Comparison of ENCODE assay signal across 9 mouse cellular contexts in the genomic region with DNA sequence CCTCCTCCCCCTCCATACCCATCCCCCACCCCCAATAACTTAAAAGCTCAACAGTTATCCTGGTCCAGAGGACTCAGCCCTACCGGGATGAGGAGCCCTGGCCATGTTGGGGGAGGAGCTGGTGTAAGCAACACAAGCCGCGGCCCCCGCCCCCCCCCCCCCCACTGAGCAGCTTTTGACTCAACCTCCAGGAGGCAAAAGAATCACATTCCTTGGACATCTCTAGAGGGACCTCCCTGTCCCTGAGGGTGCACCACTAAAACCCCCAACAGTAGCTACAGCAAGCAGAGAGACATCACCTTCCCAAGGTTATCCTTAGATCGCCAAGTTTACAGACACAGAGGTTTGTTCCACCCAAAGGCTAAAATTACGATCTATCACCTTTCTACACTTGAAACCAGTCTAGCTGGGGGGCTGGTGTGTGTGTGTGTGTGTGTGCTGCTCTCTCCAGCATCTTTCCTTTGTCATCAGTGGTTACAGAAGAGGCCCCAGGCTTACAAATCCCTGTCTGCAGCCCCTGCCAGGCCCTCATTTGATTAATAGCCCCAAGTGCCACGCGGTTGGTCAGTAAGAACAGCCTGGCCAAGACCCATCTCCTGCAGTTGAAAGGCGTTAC. TPM values are rescaled to one million over a fixed set of nuclear protein-coding genes. Genes with fewer than 3 reads are reported as not detected.
DNase-seq lines count a peak whose midpoint lies in the region; ATAC-seq and TF ChIP-seq lines count a peak whose summit lies in the region.
"Had no signal": no experiment of that assay in that cellular context is flagged by ENCODE, and none has a peak within 500 bp of the region (broad histone marks: within the 10 kb centered on the region; RNA-seq: fewer than 3 reads in every experiment).

No protein-coding gene starts in this region.

- DNase-seq in kidney, postnatal 0 days (ENCODE audit: low spot score): peak; percentile 50
- DNase-seq in kidney, adult 11 months: no peak
- peak; percentile 78 for DNase-seq in embryo, embryonic 10 days (ENCODE audit: low spot score)
- no peak for DNase-seq in intestine, embryonic 14.5 days (ENCODE audit: low spot score)
- DNase-seq in retina, embryonic 14.5 days (ENCODE audit: low spot score): peak; percentile 52
- no peak for DNase-seq in gastrocnemius, adult 18-20 months (ENCODE audit: low spot score)
- DNase-seq: cerebellum, postnatal 25 days had no signal

- no peak for ATAC-seq in kidney, postnatal 0 days (replicated peaks; ENCODE audit: low FRiP score, low read depth)
- 0 out of 2 replicates have a peak, but pooled peaks have one; percentile 30 for ATAC-seq in intestine, embryonic 14.5 days (replicated peaks; ENCODE audit: low FRiP score, low TSS enrichment, low read depth)
- ATAC-seq in CD4-positive, CD25-positive, alpha-beta regulatory T cell, adult 4 months: no peak
- no peak for ATAC-seq in megakaryocyte-erythroid progenitor cell, adult 5-6 weeks (replicated peaks; ENCODE audit: low FRiP score, low TSS enrichment, poor library complexity, severe bottlenecking)

- H3K9me3 ChIP-seq in kidney, postnatal 0 days (replicated peaks; ENCODE audit: low read length): no peaks in the 10 kb centered on the region
- no peaks in the 10 kb centered on the region for H3K9me3 ChIP-seq in intestine, embryonic 14.5 days (ENCODE audit: control insufficient read depth, low read length)

- no peaks in the 10 kb centered on the region for H3K27me3 ChIP-seq in kidney, postnatal 0 days (ENCODE audit: insufficient read depth, low read length)
- H3K27me3 ChIP-seq in intestine, embryonic 14.5 days (replicated peaks; ENCODE audit: control insufficient read depth, insufficient read depth, low read length): peaks cover 13% of the 10 kb centered on the region

- peaks cover 11% of the 10 kb centered on the region; the same call in 1 of the 2 replicates for H3K4me1 ChIP-seq in kidney, postnatal 0 days (replicated peaks; ENCODE audit: insufficient read depth, low read length)
- H3K4me1 ChIP-seq in intestine, embryonic 14.5 days (replicated peaks; ENCODE audit: control insufficient read depth, insufficient read depth, low read length): peaks cover 24% of the 10 kb centered on the region

- peak overlapping the region; percentile 48; the same call in 1 of the 2 replicates for H3K4me3 ChIP-seq in kidney, postnatal 0 days (replicated peaks; ENCODE audit: low read depth, low read length)
- peak overlapping the region; percentile 51 for H3K4me3 ChIP-seq in intestine, embryonic 14.5 days (ENCODE audit: low read depth, low read length)

- peak overlapping the region; percentile 40; the same call in 1 of the 2 replicates for H3K9ac ChIP-seq in kidney, postnatal 0 days (ENCODE audit: low read depth, low read length)
- no peak overlapping the region for H3K9ac ChIP-seq in intestine, embryonic 14.5 days (ENCODE audit: low read length)

- WGBS in kidney, postnatal 0 days: 11% methylated on average over 9 of the region's 9 CpGs
- 9% methylated on average over 9 of the region's 9 CpGs for WGBS in intestine, embryonic 14.5 days

- H3K4me2 ChIP-seq in kidney, postnatal 0 days (ENCODE audit: low read length): peak overlapping the region; percentile 82
- peak overlapping the region; percentile 92 for H3K4me2 ChIP-seq in intestine, embryonic 14.5 days (ENCODE audit: low read length)

- peak overlapping the region; percentile 85; the same call in 1 of the 2 replicates for H3K27ac ChIP-seq in kidney, postnatal 0 days
- H3K27ac ChIP-seq in intestine, embryonic 14.5 days (ENCODE audit: low read depth): no peak overlapping the region

- TF ChIP-seq CTCF in kidney, postnatal 0 days (IDR thresholded peaks at IDR 0.05; ENCODE audit: low read depth): no peak

- H3K36me3 ChIP-seq in kidney, postnatal 0 days (ENCODE audit: insufficient read depth, low read length): no peaks in the 10 kb centered on the region
- no peaks in the 10 kb centered on the region for H3K36me3 ChIP-seq in intestine, embryonic 14.5 days (ENCODE audit: control insufficient read depth, insufficient read depth, low read length)

RNA-seq across cellular contexts. Expression of a gene that starts 1.8 kb away (rescaled TPM):
- 178 and 197 TPM in 2 replicates for polyA plus RNA-seq in kidney, postnatal 0 days (2015; fragmentation: Nextera tagmentation; extraction: Ambion mirVana)
- polyA plus RNA-seq in intestine, embryonic 14.5 days (2014; fragmentation: Nextera tagmentation; extraction: Ambion mirVana): 54.8 and 58.2 TPM in 2 replicates
- under 1 TPM in 1 of 2 experiments, not detected in 1; 0.16 TPM for polyA plus RNA-seq in CD4-positive, CD25-positive, alpha-beta regulatory T cell, adult 4 months (2017; shearing (Covaris generic))
- 1 to 10 TPM; 5.2 to 6.6 TPM for total RNA-seq in gastrocnemius, adult 18-20 months (2021)
- total RNA-seq in megakaryocyte-erythroid progenitor cell, adult 5-6 weeks (2014; fragmentation: Nextera tagmentation): 0.37 TPM in 1 of 2 replicates, not detected in the other
- 0.15 TPM in 1 of 2 replicates, not detected in the other for total RNA-seq in megakaryocyte-erythroid progenitor cell, adult 5-6 weeks (2017)

Comparison
In these comparisons a context has a peak if more than half of its experiments do, and no peak if none do; other contexts are left out.
1. DNase-seq: peak in kidney, postnatal 0 days (single experiment), embryo, embryonic 10 days (single experiment) and retina, embryonic 14.5 days (single experiment); none in kidney, adult 11 months (single experiment), intestine, embryonic 14.5 days (single experiment) and gastrocnemius, adult 18-20 months (single experiment).
2. RNA of a gene that starts 1.8 kb away (polyA plus RNA-seq): 178 to 197 TPM in kidney, postnatal 0 days and 54.8 to 58.2 TPM in intestine, embryonic 14.5 days; 0.16 TPM in CD4-positive, CD25-positive, alpha-beta regulatory T cell, adult 4 months; every median in the first group is over 10 times any median in the second.